Mouse (Mus musculus) heart, adult 2 months (tissue): Measurements from ENCODE around the gene Sh3gl2.

ENCODE experiments used
- CTCF ChIP-seq: fragments of 200-600 bp; IDR thresholded peaks from 2 replicates; pipeline ENCODE4 v1.8.1; 2022; ENCODE audit warnings: antibody characterized with exemption, mild to moderate bottlenecking, moderate library complexity
- POLR2A ChIP-seq: fragments of 200-500 bp; IDR thresholded peaks from 2 replicates; pipeline ENCODE4 v1.6.1; 2011; ENCODE audit warnings: mild to moderate bottlenecking, low read depth, low read length, control low read depth; ENCODE audit not compliant: insufficient read depth

- TF ChIP-seq CTCF = no peak
- TF ChIP-seq POLR2A = no peak
Measured at GRCm38 (mm10) chr4:85507491-85507890, 302.6 kb downstream of the Sh3gl2 start.
